Mouse (Mus musculus) embryonic stem cell, embryonic (primary cell): Measurements from ENCODE around the gene Hist1h3d.

ENCODE experiments used
- CTCF ChIA-PET, 4 experiments: fragments of 300-600 bp in 2 of 4; fragments of 350-600 bp in 2 of 4; sonication (Branson Sonifier 250); formaldehyde crosslinking; loops; one replicate each; lab custom pipeline; 2022; ENCODE audit warnings: inconsistent platforms in 2 of 4; lab: Charles Lee
- POLR2A ChIA-PET, 4 experiments: fragments of 300-600 bp in 2 of 4; fragments of 350-600 bp in 2 of 4; sonication (Branson Sonifier 250); formaldehyde crosslinking; loops; one replicate each; lab custom pipeline; 2022; ENCODE audit warnings: antibody characterized with exemption in 4 of 4, inconsistent platforms in 1 of 4; lab: Charles Lee

The Hist1h3d gene

GRCm38 (mm10) chr13:23605052-23605451 lies 29.5 kb downstream of the Hist1h3d start:
- CTCF ChIA-PET, result no interaction called here
- POLR2A ChIA-PET, result interaction anchor here (0.8 to 29.6 kb wide), 18 partner anchors 10 to 91 kb away, joined by 3 to 794 read pairs (median 4); partner anchors contain the start of genes Hist1h2be (in 2 of the 4), Hist1h4h (in 2 of the 4), Hist1h1e (in 1 of the 4) and Hist1h2ac (in 1 of the 4)

DNA sequence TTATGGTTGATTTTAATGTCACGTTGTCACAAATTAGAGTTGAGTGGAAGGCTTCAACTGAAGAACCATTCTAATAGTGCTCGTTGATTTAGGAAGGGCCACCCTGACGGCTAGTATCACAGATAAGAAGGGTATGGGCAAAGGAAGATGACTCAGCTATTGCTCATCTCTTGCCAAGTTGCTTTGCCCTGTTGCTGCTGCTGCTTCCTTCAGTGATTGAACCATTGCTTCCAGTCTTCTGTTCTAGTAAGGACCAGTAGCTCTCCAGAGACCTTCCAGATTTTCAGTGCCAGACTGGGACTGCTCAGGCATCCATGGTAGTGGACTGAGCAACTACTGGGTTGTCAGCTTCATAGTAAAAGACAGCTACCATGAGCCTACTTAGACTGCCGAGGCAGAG lies 33.6 kb downstream of the Hist1h3d start:
- POLR2A ChIA-PET, result interaction anchor here in 3 of 4 experiments (1.0 to 2.7 kb wide), 13 partner anchors 8 to 130 kb away, joined by 3 to 25 read pairs (median 5); partner anchors contain the start of genes Hist1h2be (in 3 of the 3), Hist1h1e (in 2 of the 3), Hist1h1c (in 1 of the 3) and Hist1h2ac (in 1 of the 3)
- CTCF ChIA-PET, result no interaction called here

DNA sequence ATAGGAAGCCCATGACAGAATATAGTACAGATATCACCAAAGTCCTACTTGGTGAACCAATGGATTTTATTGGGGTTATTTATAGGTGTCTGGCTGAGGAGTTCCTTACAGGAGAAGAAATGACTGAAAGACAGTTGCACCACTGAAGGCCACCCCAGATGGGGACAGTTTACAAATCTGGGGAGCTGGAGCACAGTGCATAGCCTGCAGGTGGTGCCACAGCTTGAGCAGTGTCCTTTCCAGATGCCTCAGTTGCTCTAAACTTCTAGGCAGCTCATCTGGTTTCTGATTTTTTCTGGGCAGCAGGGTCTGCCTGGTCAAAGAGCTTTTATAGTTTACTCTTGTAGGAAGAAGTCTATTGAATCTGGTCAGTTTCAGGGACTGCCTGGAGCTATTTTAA lies 34.3 kb downstream of the Hist1h3d start:
- ChIA-PET POLR2A (interaction anchor here in 3 of 4 experiments (0.7 to 2.7 kb wide), 22 partner anchors 9 to 1271 kb away, joined by 3 to 25 read pairs (median 4); partner anchors contain the start of genes Hist1h2be (in 3 of the 3), Hist1h1e (in 2 of the 3), Hist1h2ac (in 2 of the 3) and Hist1h2bc (in 2 of the 3)), CTCF (interaction anchor here in 3 of 4 experiments (0.7 to 1.2 kb wide), 3 partner anchors 12 to 83 kb away, joined by 3 to 5 read pairs (median 4); no protein-coding TSS in a partner anchor)

DNA sequence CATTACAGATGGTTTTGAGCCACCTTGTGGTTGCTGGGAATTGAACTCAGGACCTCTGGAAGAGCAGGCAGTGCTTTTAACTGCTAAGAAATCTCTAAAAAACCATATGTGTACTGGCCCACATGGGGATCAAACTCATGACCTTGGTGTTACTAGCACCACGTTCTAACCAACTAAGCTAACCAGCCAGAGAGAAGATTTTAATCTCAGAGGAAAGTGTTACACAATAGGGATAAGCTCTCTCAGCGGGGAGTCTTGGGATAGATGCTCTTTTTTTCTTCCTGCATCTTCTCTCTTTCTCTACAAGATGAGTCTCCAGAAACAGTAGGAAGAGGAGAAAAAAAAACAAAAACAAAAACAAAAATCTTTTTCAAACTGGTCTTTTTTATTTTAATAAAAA lies 34.8 kb downstream of the Hist1h3d start:
- POLR2A ChIA-PET, result interaction anchor here in 3 of 4 experiments (0.7 to 2.7 kb wide), 20 partner anchors 9 to 1272 kb away, joined by 3 to 25 read pairs (median 4); partner anchors contain the start of genes Hist1h2be (in 3 of the 3), Hist1h1e (in 2 of the 3), Hist1h2ac (in 2 of the 3) and Hist1h2bc (in 2 of the 3)
- CTCF ChIA-PET, result interaction anchor here in 3 of 4 experiments (0.7 to 1.2 kb wide), 3 partner anchors 11 to 84 kb away, joined by 3 to 5 read pairs (median 4); no protein-coding TSS in a partner anchor

DNA sequence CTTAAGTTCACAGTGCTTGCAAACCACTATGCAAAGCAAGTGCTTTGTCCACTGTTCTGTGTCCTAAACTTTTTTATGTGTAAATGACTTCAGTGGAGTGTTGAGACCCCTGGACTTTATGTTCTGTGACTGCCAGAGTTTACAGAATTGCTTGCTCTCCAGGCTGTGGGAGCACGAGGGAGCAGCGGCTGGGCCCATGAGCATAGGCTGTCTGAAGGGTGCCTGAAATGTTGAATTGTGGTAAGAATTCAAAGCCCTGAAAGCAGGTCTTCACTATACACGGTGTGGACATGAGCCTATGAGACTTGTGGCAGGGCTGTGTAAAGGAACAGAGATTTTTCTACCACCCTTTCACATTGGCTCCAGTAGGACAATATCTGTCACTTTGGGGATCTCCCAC lies 36.1 kb downstream of the Hist1h3d start:
- ChIA-PET POLR2A (interaction anchor here in 2 of 4 experiments (1.1 to 1.9 kb wide), 4 partner anchors 10 to 72 kb away, joined by 3 to 9 read pairs (median 6); partner anchors contain the start of genes Hist1h2be (in 2 of the 2), Hist1h2ac (in 1 of the 2) and Hist1h2bc (in 1 of the 2)), CTCF (no interaction called here)

DNA sequence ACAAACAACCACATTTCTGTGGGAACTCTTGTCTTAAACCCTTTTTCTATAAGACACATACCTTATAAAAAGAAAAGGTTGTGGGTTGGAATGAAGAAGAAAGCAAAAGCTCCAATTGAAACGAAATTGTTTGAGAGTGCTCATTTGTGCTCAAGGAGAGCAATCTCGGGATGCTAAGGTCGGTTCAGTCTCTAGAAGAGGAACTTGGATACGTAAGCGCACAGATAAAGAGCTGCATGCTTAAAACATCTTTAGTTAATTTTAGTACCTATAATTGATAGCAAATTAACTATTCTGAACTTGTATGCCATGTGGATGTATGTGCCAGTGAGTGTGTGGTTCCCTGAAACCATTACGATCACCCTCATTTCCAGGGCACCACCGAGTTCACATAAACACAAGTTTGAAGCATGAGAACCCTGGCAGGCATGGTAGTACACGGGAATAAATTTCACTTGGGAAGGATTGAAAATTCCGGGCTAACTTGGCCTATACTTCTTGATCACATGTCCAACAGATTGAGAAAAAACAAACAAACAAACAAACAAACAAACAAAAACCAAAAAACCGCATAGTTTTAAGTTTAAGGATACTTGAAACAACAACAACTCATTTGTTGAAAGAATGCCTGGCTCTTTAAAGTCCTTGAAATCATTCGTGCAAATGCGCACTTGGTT lies 44.6 kb downstream of the Hist1h3d start:
- CTCF ChIA-PET, result no interaction called here
- POLR2A ChIA-PET, result interaction anchor here (0.9 to 10.9 kb wide), 62 partner anchors 8 to 1585 kb away, joined by 3 to 192 read pairs (median 16); partner anchors contain the start of genes Hist1h2ac (in 4 of the 4), Hist1h2bc (in 4 of the 4), Hist1h1c (in 3 of the 4) and Hist1h4c (in 3 of the 4)

DNA sequence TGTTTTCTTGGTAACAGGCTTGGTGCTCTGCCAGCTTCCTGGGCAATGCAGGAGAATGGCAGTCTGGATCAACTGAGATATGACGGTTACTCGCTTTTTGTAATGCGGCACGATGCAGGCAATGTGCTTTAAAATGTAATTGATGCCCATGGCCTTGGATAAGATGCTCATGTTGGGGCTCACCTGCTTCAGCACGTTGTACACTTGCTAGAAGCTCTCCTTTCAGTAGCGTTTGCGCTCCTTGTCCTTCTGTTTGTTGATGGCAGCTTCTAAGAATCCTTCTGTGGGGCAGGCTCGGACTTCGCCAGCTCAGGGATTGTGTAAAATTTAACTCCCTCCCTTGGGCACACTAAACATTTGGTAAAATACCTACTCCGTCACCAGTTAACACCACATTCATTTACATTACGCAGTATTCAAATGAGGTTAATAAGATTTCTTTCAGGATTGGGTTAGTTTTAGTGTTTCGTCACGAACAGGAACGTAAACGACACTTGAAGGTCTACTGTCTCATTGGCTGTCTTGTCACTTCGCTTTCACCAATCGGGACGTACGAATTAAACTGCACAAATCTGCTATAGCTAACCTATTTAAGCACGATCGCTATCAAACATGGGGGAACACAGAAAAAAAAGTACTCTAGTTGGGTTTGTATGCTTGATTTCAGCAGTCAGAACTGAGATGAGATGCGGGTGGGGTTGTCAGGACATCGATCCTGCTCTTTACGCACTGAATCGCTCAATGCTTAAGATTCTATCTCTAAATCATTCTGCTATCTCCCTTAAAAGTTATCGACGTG lies 45.4 kb downstream of the Hist1h3d start, which contains the start of gene Hist1h2be:
TSS of gene Hist1h2be (minus strand) at position 392 of the 799 bp plus-strand sequence.
- ChIA-PET CTCF (interaction anchor here (0.6 to 1.6 kb wide), 9 partner anchors 10 to 1691 kb away, joined by 3 to 8 read pairs (median 4); partner anchors contain the start of gene Hist1h4c (in 2 of the 4)), POLR2A (interaction anchor here (0.6 to 10.9 kb wide), 142 partner anchors 9 to 1868 kb away, joined by 3 to 192 read pairs (median 6); partner anchors contain the start of genes Hist1h1c (in 4 of the 4), Hist1h2ac (in 4 of the 4), Hist1h2bc (in 4 of the 4) and Hist1h4d (in 4 of the 4))

- ChIA-PET POLR2A (interaction anchor here (0.6 to 10.9 kb wide), 138 partner anchors 8 to 1868 kb away, joined by 3 to 192 read pairs (median 6); partner anchors contain the start of genes Hist1h1c (in 4 of the 4), Hist1h2ac (in 4 of the 4), Hist1h2ae (in 4 of the 4) and Hist1h2bc (in 4 of the 4)), CTCF (interaction anchor here (0.6 to 1.6 kb wide), 11 partner anchors 9 to 1692 kb away, joined by 3 to 8 read pairs (median 4); partner anchors contain the start of gene Hist1h4c (in 2 of the 4))
Measured at GRCm38 (mm10) chr13:23621532-23622174, 46.1 kb downstream of the Hist1h3d start.

- ChIA-PET POLR2A (interaction anchor here (0.6 to 10.9 kb wide), 114 partner anchors 7 to 1869 kb away, joined by 3 to 192 read pairs (median 7); partner anchors contain the start of genes Hist1h1c (in 4 of the 4), Hist1h4d (in 4 of the 4), Hist1h1a (in 3 of the 4) and Hist1h2ac (in 3 of the 4)), CTCF (interaction anchor here (0.5 to 1.6 kb wide), 7 partner anchors 9 to 1245 kb away, joined by 3 to 8 read pairs (median 4); partner anchors contain the start of gene Hist1h4c (in 1 of the 4))
Measured at GRCm38 (mm10) chr13:23622175-23622671, 46.7 kb downstream of the Hist1h3d start, which contains the start of gene Hist1h1e. Gene Hist1h1e, minus strand, starts transcription at chr13:23622558.

DNA sequence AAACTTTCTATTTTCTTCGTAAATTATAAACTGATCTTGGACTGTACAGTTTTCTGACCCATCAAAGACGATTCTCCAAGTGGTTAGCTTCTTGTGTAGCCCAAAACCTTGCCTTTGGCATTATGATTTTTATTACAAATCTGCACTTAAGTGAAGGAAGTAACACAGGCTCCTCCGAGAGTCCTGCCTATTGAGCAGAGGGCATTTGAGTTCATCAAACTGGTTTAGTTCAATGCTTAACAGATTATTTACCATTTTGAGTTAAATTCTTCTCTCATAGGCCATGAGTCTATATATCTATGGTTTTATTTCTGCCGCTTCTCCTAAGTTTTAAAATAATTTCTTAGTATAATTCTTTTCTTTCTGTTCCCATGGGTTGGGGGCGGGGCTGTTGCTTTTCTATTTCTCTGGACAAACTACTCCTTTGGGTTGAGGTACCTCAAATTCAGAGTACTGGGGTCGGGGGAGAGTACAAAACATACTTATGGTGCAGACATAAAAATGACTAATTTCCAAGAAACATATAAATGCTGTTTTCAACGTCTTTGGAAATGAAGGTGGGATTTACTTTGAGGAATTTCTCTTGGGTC lies 47.4 kb downstream of the Hist1h3d start:
- CTCF ChIA-PET, result interaction anchor here in 1 of 4 experiments (0.5 kb wide), 1 partner anchor 1246 kb away, joined by 3 read pairs; no protein-coding TSS in a partner anchor
- POLR2A ChIA-PET, result interaction anchor here (0.6 to 10.9 kb wide), 54 partner anchors 9 to 1580 kb away, joined by 3 to 192 read pairs (median 16); partner anchors contain the start of genes Hist1h4d (in 4 of the 4), Hist1h2ac (in 3 of the 4), Hist1h2ae (in 3 of the 4) and Hist1h2bc (in 3 of the 4)
